Mouse (Mus musculus) cerebellum, adult 8-10 months (tissue): ENCODE results near the gene Scgb1b3.

Experiments used
- DNase-seq: peaks from one replicate; pipeline ENCODE4 v3.0.0; 2022

Scgb1b3 gene

GRCm38 (mm10) chr7:31375292-31375691 lies at the start of gene Scgb1b3:
Gene Scgb1b3, plus strand, starts transcription at chr7:31375592.
- DNase-seq, result no peak

GRCm38 (mm10) chr7:31362022-31362560 lies 13.3 kb upstream of the Scgb1b3 start, which contains the start of gene Scgb2b3:
Gene Scgb2b3, minus strand, starts transcription at chr7:31362072.
- DNase-seq, result no peak
